Mouse (Mus musculus) liver, embryonic 12.5 days (tissue): Measurements from ENCODE around the gene Dcst1. TPM values are rescaled to one million over a fixed set of nuclear protein-coding genes. Genes with fewer than 3 reads are reported as not detected.

Source experiments
- ATAC-seq: fragments of 200-750 bp; cut with Nextera tagmentation; 2 replicates; pipeline ENCODE4 v1.8.0; 2017; ENCODE audit warnings: moderate number of reproducible peaks, mild to moderate bottlenecking, moderate library complexity
- H3K27ac ChIP-seq: fragments of 300-500 bp; sonication (generic); 2 replicates; pipeline ENCODE4 v1.5.1; 2016; ENCODE audit warnings: mild to moderate bottlenecking
- H3K27me3 ChIP-seq: fragments of 300-500 bp; sonication (generic); replicated peaks from 2 replicates; pipeline ENCODE4 v1.6.1; 2016; ENCODE audit warnings: mild to moderate bottlenecking, moderate library complexity
- H3K36me3 ChIP-seq: fragments of 300-500 bp; sonication (generic); 2 replicates; pipeline ENCODE4 v1.6.1; 2016; ENCODE audit warnings: mild to moderate bottlenecking, moderate library complexity
- H3K4me1 ChIP-seq: fragments of 300-500 bp; sonication (generic); 2 replicates; pipeline ENCODE4 v1.6.1; 2016
- H3K4me2 ChIP-seq: fragments of 300-500 bp; sonication (generic); 2 replicates; pipeline ENCODE4 v1.6.1; 2016; ENCODE audit warnings: mild to moderate bottlenecking, moderate library complexity
- H3K4me3 ChIP-seq: fragments of 300-500 bp; sonication (generic); 2 replicates; pipeline ENCODE4 v1.5.1; 2016; ENCODE audit warnings: mild to moderate bottlenecking, moderate library complexity
- H3K9ac ChIP-seq: fragments of 300-500 bp; sonication (generic); 2 replicates; pipeline ENCODE4 v1.6.1; 2016; ENCODE audit warnings: mild to moderate bottlenecking, moderate library complexity
- H3K9me3 ChIP-seq: fragments of 300-500 bp; sonication (generic); replicated peaks from 2 replicates; pipeline ENCODE4 v1.6.1; 2016; ENCODE audit warnings: mild to moderate bottlenecking, moderate library complexity
- WGBS: fragments of 180-500 bp; shearing (Covaris S2); methylation state at CpG from one replicate; pipeline ENCODE4 v1.1.7; 2016; ENCODE audit not compliant: insufficient replicate concordance; 5-methylcytosine and 5-hydroxymethylcytosine counted together
- polyA plus RNA-seq: library from polyadenylated mRNA; unstranded; fragments of >200 nt; fragmentation: Nextera tagmentation; extraction: Ambion mirVana; gene quantifications from 2 replicates; pipeline ENCODE4 v1.2.1, GENCODE M21; 2016

The Dcst1 gene
- polyA plus RNA-seq, 1 experiment from 2014 or later = not detected

DNA sequence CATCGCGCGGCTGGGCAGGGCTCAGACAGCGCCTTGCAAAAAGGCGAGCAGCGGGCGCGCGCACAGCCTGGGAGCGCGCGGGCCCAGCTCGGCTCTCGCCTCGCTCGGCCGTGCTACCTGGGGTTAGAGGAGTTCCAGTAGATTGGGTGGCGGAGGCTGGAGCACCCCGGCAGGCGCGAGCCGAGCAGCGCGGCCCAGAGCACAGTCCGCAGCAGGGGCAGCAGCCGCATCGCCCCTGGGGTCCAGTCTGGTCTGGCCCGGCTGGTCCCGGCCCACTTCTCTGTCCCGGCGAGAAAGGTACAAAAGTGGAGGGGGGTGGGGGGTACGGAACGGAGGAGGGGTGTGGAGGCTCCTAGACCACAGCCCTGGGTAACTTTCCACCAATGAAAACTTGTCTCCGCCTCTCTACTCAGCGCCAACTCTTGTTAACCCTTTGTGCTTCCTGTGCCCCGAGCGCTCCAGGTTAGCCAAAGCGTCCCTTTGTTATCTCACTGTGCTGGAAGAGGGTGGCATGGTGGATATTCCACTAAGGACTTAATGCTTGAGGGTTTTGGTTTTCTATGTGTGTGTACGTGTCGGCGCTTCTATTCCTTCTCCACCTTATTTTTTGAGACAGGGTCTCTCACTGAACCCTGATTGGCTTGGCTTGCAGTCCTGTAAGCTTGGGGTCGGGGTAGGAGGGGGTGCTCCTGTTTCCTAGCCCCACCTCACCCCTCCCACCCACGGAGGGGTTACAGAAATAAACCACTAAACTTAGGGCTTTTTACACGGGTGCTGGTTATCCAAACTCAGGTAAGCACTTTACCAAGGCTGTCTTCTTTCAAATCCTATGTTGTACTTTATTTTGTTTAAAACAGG lies 27.1 kb downstream of the Dcst1 start, which contains the start of gene Efna4:
TSS of gene Efna4 (minus strand) at position 308 of the 858 bp plus-strand sequence.
- Histone ChIP-seq H3K27ac (no peak within 1 kb of the TSS), H3K9me3 (no peaks in the 10 kb centered on the region), H3K36me3 (no peaks in the 10 kb centered on the region), H3K27me3 (peaks cover 66% of the 10 kb centered on the region), H3K4me1 (peaks cover 20% of the 10 kb centered on the region), H3K4me3 (peak within 1 kb of the TSS; percentile 62), H3K9ac (peak within 1 kb of the TSS; percentile 65), H3K4me2 (peak within 1 kb of the TSS; percentile 85)
- whole genome bisulfite sequencing = 2% methylated on average over 44 of the region's 44 CpGs
- peak; percentile 68 for ATAC-seq

DNA sequence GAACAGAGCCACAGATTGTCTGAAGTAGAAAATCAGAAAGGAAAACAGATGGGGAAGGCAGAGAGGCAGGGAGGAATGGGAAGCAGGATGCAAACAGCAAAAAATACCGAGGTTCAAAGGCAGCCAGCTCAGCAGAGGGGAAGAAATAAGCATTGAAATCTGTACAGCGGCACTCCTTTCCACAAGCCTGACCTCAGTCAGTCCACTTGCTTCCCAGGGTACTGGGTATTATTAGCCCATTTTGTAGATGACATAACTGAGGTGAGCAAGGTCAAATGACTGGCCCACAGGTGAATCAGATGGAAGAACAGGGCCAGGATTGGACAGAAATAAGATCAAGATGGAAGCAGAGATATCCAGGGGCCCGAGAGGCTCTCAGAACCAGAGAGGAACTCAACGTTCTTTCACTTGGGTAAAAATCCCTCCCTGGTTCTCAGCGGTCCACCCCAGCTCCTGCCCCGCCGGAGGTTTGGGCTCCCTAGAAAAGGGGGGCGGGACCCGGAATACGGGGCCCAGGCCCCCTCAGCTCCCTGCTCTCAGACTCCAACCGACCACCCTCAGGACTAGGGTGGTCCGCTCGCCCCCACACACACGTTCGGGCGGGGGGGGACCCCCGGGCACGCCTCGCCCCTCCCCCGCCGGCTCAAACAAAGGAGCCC lies 27.9 kb downstream of the Dcst1 start:
- Histone ChIP-seq H3K4me2 (peak overlapping the region; percentile 85), H3K9ac (peak overlapping the region; percentile 65), H3K36me3 (no peaks in the 10 kb centered on the region), H3K27ac (no peak overlapping the region), H3K27me3 (peaks cover 74% of the 10 kb centered on the region), H3K4me3 (peak overlapping the region; percentile 62), H3K4me1 (peaks cover 23% of the 10 kb centered on the region), H3K9me3 (no peaks in the 10 kb centered on the region)
- ATAC-seq = no peak; the same call in 1 of the 2 replicates
- 2% methylated on average over 21 of the region's 21 CpGs for WGBS

DNA sequence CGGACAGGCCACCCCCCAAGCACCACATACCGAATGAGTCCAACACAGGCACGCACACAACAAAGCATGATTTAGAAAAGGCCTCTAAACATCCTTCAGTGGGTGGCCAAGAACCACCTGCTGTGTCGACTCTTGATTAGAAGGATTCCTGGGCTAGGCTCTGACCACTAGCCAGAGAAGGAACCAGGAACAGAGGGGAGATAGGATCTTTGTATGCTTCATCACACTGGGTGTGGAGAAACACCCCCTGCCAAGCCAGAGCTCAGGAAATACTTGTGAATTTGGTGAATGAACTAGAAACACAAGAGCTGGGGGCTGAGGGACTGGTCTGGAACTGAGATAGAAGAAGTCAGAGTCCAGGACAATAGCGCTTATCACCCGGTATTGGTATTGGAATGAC lies 28.5 kb downstream of the Dcst1 start:
- H3K27me3 ChIP-seq = peaks cover 80% of the 10 kb centered on the region
- H3K4me3 ChIP-seq = no peak overlapping the region
- ATAC-seq = no peak
- no peaks in the 10 kb centered on the region for H3K36me3 ChIP-seq
- WGBS = 26% methylated on average over 6 of the region's 6 CpGs
- no peak overlapping the region for H3K9ac ChIP-seq
- no peaks in the 10 kb centered on the region for H3K9me3 ChIP-seq
- peak overlapping the region; percentile 85 for H3K4me2 ChIP-seq
- H3K4me1 ChIP-seq = peaks cover 23% of the 10 kb centered on the region
- no peak overlapping the region for H3K27ac ChIP-seq

DNA sequence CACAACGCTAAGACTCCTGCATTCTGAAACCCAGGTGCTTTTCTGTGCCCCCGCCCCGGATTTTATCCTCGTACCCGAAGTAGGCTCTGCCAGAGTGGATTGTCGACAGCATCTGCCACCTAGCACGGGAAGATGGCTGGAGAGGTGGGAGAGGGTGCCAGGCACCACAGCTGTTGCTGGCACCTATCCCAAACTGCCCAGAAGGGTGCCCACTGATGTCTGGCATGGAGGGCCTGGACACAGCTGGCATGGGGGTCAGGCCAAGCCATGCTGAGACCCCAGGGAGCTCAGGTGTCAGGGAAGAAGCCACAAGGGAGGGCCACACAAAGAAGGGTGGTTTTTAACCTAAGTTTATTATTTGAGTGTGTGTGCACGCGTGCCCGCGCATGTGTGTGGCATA lies 32.0 kb downstream of the Dcst1 start:
- no peak for ATAC-seq
- H3K9me3 ChIP-seq = no peaks in the 10 kb centered on the region
- no peak overlapping the region for H3K9ac ChIP-seq
- H3K4me2 ChIP-seq = no peak overlapping the region
- no peaks in the 10 kb centered on the region for H3K36me3 ChIP-seq
- 78% methylated on average over 11 of the region's 11 CpGs for WGBS
- H3K27ac ChIP-seq = no peak overlapping the region
- no peak overlapping the region for H3K4me3 ChIP-seq
- peaks cover 91% of the 10 kb centered on the region for H3K27me3 ChIP-seq
- peaks cover 23% of the 10 kb centered on the region for H3K4me1 ChIP-seq

DNA sequence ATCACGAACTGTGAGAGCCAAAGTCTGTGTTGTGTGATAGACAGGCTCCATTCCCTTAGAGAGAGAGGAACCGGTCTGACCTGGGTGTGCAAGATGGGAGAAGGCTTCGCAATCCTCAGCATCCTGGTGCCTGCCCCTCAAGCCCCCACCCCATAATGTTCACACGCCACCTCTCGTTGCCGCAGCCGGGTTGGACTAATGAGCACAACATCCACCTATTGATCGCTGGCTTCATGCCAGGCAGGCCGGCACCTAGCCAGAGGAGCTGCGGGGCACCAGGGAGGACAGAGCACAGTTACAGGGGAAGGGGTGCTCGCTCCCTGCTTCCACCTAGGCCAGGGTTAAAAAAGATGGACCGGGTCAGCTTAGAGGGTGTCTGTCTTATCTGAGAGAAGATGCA lies 32.6 kb downstream of the Dcst1 start:
- 56% methylated on average over 12 of the region's 12 CpGs for WGBS
- Histone ChIP-seq H3K4me1 (peaks cover 18% of the 10 kb centered on the region), H3K9ac (no peak overlapping the region), H3K9me3 (no peaks in the 10 kb centered on the region), H3K27ac (no peak overlapping the region), H3K36me3 (no peaks in the 10 kb centered on the region), H3K4me3 (no peak overlapping the region), H3K27me3 (peaks cover 91% of the 10 kb centered on the region), H3K4me2 (no peak overlapping the region)
- ATAC-seq = no peak

DNA sequence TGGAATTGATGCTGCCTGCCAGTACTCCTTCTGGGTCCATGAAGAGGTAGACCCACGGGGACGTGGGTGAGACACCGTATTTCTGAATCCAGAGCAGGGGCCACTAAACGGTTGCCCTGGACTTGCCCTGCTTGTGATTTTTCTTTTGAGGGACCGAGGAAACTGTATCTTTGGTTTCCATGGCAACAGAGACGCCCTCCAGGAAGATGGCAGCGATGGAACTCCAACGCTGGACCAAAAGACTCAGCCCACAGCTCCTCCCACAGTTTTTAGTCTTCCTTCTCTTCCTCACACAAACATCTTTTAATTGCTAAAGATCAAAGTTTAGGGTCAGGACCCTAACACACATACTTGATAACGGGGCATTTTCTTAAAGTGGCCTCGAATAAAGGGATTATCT lies 33.0 kb downstream of the Dcst1 start:
- Histone ChIP-seq H3K27me3 (peaks cover 91% of the 10 kb centered on the region), H3K36me3 (no peaks in the 10 kb centered on the region), H3K4me2 (no peak overlapping the region), H3K4me1 (peaks cover 13% of the 10 kb centered on the region; the same call in 1 of the 2 replicates), H3K9me3 (no peaks in the 10 kb centered on the region), H3K9ac (no peak overlapping the region), H3K4me3 (no peak overlapping the region), H3K27ac (no peak overlapping the region)
- WGBS = 53% methylated on average over 10 of the region's 10 CpGs
- ATAC-seq = no peak

DNA sequence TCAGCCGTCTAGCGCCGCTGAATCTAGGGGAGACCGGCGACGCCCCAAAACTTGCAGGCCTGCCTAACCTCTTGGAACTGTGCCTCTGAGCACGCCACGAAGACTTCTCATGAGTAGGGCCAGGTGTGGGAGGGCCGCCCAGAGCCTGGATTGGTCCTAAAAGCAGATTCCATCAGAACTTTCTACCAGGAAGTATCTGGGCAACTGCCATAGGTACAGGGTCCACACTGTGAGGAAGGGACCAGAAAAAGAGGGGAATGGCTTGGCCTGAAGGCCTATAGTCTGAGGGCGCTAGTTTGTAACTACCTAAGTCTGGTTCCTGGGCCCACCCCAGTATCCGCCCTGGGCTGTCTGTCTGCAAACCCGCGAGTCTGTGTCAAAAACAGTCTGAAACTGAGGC lies 33.5 kb downstream of the Dcst1 start:
- Histone ChIP-seq H3K27me3 (peaks cover 91% of the 10 kb centered on the region), H3K27ac (no peak overlapping the region), H3K9ac (no peak overlapping the region)

DNA sequence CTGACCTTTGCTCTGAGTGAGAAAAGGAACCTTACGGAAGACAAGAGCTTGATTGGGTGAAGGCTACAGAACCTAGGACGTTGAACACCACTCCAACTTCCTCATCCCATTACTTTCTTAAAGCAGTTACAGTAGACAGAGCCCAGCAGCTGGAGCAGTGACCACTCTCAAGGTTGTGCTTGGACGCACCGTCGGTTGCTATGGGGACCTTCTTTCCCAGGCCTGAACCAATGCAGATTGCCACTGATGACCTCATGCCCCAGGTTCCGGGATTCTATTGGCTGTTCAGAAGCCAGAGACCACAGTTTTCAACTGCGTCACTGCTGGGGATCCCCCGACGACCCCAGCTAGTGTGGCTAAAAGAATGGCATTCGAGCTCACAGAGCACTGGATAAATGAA lies 34.1 kb downstream of the Dcst1 start:
- 22% methylated on average over 10 of the region's 10 CpGs for WGBS
- Histone ChIP-seq H3K4me3 (no peak overlapping the region), H3K27me3 (peaks cover 91% of the 10 kb centered on the region), H3K36me3 (no peaks in the 10 kb centered on the region), H3K27ac (no peak overlapping the region), H3K9me3 (no peaks in the 10 kb centered on the region), H3K4me2 (no peak overlapping the region), H3K9ac (no peak overlapping the region), H3K4me1 (0 out of 2 replicates have a peak, but pooled peaks cover 7% of the 10 kb centered on the region)
- ATAC-seq = no peak

More for the DNA sequence above, 33.5 kb downstream of the Dcst1 start:
- 52% methylated on average over 13 of the region's 13 CpGs for WGBS
- Histone ChIP-seq H3K4me1 (0 out of 2 replicates have a peak, but pooled peaks cover 10% of the 10 kb centered on the region), H3K4me2 (no peak overlapping the region), H3K4me3 (no peak overlapping the region), H3K36me3 (no peaks in the 10 kb centered on the region), H3K9me3 (no peaks in the 10 kb centered on the region)
- ATAC-seq = no peak

DNA sequence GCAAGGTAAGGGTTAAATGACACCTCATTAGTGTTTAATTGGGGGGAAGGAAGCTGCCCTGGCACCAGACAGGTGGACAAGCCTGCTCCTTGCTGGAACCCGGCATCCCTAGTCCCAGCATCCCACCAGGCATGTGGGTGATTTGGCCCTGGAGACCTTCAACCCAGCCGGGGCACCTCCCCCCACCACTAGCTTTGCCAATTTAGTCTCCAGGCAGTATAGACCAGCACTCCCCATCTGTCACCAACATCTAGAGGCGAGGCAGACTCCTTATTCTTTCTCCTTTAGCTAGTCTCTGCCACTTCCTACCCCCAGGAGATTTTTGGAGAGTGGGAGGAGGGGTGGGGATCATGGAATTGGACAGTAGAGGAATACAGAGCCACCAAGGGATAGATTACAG lies 34.7 kb downstream of the Dcst1 start:
- no peak overlapping the region for H3K4me3 ChIP-seq
- peaks cover 93% of the 10 kb centered on the region for H3K27me3 ChIP-seq

DNA sequence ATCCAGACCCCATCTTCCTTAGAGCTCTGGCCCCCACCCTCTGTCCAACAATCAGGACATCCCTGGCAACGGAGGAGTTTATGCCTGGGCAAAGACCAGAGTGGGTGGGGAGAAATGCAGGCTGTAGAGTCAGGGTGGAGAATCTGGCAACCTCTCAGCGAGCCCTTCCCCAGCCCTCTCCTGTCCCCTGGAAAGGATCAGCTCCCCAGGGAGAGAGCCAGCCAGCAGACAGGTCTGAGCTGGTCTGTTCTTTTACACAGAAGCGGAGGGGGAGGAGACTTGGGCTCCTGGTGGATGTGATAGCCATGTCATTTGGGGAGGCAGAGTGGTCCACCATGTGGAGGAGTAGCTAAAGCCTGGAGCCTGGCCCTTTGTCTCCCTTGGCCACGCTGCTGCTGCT lies 36.4 kb downstream of the Dcst1 start:
- H3K9ac ChIP-seq = no peak overlapping the region
- H3K27ac ChIP-seq = no peak overlapping the region
- 19% methylated on average over 4 of the region's 4 CpGs for WGBS
- no peaks in the 10 kb centered on the region for H3K9me3 ChIP-seq
- H3K36me3 ChIP-seq = no peaks in the 10 kb centered on the region
- ATAC-seq = no peak
- H3K4me1 ChIP-seq = 0 out of 2 replicates have a peak, but pooled peaks cover 7% of the 10 kb centered on the region
- H3K27me3 ChIP-seq = peaks cover 91% of the 10 kb centered on the region
- H3K4me2 ChIP-seq = no peak overlapping the region
- H3K4me3 ChIP-seq = no peak overlapping the region

More for the DNA sequence above, 34.7 kb downstream of the Dcst1 start:
- ATAC-seq = no peak
- Histone ChIP-seq H3K9me3 (no peaks in the 10 kb centered on the region), H3K27ac (no peak overlapping the region), H3K4me2 (no peak overlapping the region), H3K36me3 (no peaks in the 10 kb centered on the region), H3K4me1 (0 out of 2 replicates have a peak, but pooled peaks cover 7% of the 10 kb centered on the region), H3K9ac (no peak overlapping the region)
- 48% methylated on average over 3 of the region's 3 CpGs for WGBS

DNA sequence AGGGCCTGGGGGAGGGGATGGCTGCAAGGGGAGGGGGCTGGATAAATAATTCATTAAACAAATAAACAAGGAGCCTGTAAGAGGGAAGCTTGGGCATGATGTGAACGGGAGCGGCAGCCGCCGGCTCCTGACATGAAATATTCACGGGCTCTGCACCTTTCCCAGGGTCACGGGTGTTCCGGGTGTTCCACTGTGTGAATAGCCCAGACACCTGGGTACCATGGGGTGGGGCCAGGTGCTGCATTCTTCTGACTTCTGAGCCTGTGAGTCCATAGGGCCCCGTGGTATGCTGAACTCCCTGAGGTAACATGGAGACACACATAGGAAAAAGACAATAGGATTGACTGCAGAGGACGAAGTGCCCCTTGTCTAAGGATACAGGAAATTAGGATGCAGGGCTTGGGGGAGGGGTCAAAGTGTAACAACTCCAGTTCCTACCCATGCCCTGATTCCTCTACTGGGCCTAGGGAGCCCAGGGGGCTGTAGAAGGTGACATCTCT lies 37.6 kb downstream of the Dcst1 start:
- H3K36me3 ChIP-seq = no peaks in the 10 kb centered on the region
- H3K27me3 ChIP-seq = peaks cover 92% of the 10 kb centered on the region
- no peak overlapping the region for H3K9ac ChIP-seq
- no peak for ATAC-seq
- H3K4me3 ChIP-seq = no peak overlapping the region
- H3K27ac ChIP-seq = no peak overlapping the region
- WGBS = 54% methylated on average over 9 of the region's 9 CpGs
- H3K4me1 ChIP-seq = peaks cover 11% of the 10 kb centered on the region
- no peaks in the 10 kb centered on the region for H3K9me3 ChIP-seq
- no peak overlapping the region for H3K4me2 ChIP-seq

DNA sequence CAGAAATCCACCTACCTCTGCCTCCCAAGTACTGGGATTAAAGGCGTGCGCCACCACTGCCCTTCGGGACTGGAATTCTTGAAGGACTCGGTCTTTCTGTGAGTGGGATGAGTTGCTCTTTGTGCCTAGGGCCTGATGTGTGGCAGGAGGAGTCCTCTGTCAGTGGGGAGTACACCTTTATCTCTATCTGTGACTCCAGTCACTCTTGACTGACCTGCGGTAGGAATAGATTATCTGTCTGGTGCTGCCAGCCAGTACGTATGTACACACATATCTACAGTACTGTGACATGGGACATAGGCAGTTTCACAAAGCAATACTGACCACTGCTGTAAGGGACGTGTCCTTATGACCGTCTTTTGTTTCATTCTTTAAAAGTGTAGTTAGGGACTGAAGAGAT lies 39.2 kb downstream of the Dcst1 start:
- H3K4me2 ChIP-seq = no peak overlapping the region
- H3K27me3 ChIP-seq = peaks cover 93% of the 10 kb centered on the region
- ATAC-seq = no peak
- no peaks in the 10 kb centered on the region for H3K36me3 ChIP-seq
- H3K4me3 ChIP-seq = no peak overlapping the region
- no peak overlapping the region for H3K9ac ChIP-seq
- no peaks in the 10 kb centered on the region for H3K9me3 ChIP-seq
- WGBS = 62% methylated on average over 8 of the region's 8 CpGs
- peaks cover 25% of the 10 kb centered on the region for H3K4me1 ChIP-seq
- no peak overlapping the region for H3K27ac ChIP-seq
